Mouse (Mus musculus): Measurements from ENCODE around the gene Map3k5. TPM values are rescaled to one million over a fixed set of nuclear protein-coding genes. Genes with fewer than 3 reads are reported as not detected.
A peak's percentile ranks its signal among the peaks of the same experiment; 100 is the strongest.

The Map3k5 gene
- polyA plus RNA-seq, 1 experiment: 2.2 TPM

- no peaks in the 10 kb centered on the region for H3K27me3 ChIP-seq (ENCODE audit: control insufficient read depth, insufficient read depth, low read length)
- WGBS: 60% methylated on average over 7 of the region's 7 CpGs
- H3K27ac ChIP-seq (ENCODE audit: insufficient read depth, low read depth, low read length): no peak overlapping the region
- H3K36me3 ChIP-seq (ENCODE audit: control insufficient read depth, insufficient read depth, low read length): peaks cover 12% of the 10 kb centered on the region
- H3K4me3 ChIP-seq (ENCODE audit: low read depth, low read length): no peak overlapping the region
- TF ChIP-seq CTCF (IDR thresholded peaks at IDR 0.05; ENCODE audit: extremely low read depth, insufficient read length, insufficient replicate concordance, low read depth, low read length) (no peak), POLR2A (IDR thresholded peaks at IDR 0.05; ENCODE audit: low read depth, low read length) (no peak)
- H3K4me1 ChIP-seq (ENCODE audit: control insufficient read depth, insufficient read depth, insufficient read length, low read length): no peaks in the 10 kb centered on the region
Measured at GRCm38 (mm10) chr10:19901992-19902391, 32.3 kb upstream of the Map3k5 start.

- Histone ChIP-seq H3K27ac (ENCODE audit: insufficient read depth, low read depth, low read length) (no peak overlapping the region), H3K27me3 (ENCODE audit: control insufficient read depth, insufficient read depth, low read length) (no peaks in the 10 kb centered on the region), H3K4me3 (ENCODE audit: low read depth, low read length) (no peak overlapping the region), H3K4me1 (ENCODE audit: control insufficient read depth, insufficient read depth, insufficient read length, low read length) (no peaks in the 10 kb centered on the region; the same call in 1 of the 2 replicates), H3K36me3 (ENCODE audit: control insufficient read depth, insufficient read depth, low read length) (peaks cover 8% of the 10 kb centered on the region)
- 82% methylated on average over 13 of the region's 13 CpGs for WGBS
- no peak for TF ChIP-seq CTCF (IDR thresholded peaks at IDR 0.05; ENCODE audit: extremely low read depth, insufficient read length, insufficient replicate concordance, low read depth, low read length)
- TF ChIP-seq POLR2A (IDR thresholded peaks at IDR 0.05; ENCODE audit: low read depth, low read length): no peak
Measured at GRCm38 (mm10) chr10:19904077-19904820, 30.0 kb upstream of the Map3k5 start.

- under 1% methylated on average over 60 of the region's 60 CpGs for WGBS
- H3K27me3 ChIP-seq (ENCODE audit: control insufficient read depth, insufficient read depth, low read length): no peaks in the 10 kb centered on the region
- H3K4me3 ChIP-seq (ENCODE audit: low read depth, low read length): peak within 1 kb of the TSS; percentile 88
- H3K27ac ChIP-seq (ENCODE audit: insufficient read depth, low read depth, low read length): peak within 1 kb of the TSS; percentile 97
- peak; percentile 45; the same call in 1 of the 2 replicates for TF ChIP-seq POLR2A (IDR thresholded peaks at IDR 0.05; ENCODE audit: low read depth, low read length)
- TF ChIP-seq CTCF (IDR thresholded peaks at IDR 0.05; ENCODE audit: extremely low read depth, insufficient read length, insufficient replicate concordance, low read depth, low read length): peak; percentile 99
- H3K36me3 ChIP-seq (ENCODE audit: control insufficient read depth, insufficient read depth, low read length): peaks cover 1% of the 10 kb centered on the region; the same call in 1 of the 2 replicates
- no peaks in the 10 kb centered on the region; the same call in 1 of the 2 replicates for H3K4me1 ChIP-seq (ENCODE audit: control insufficient read depth, insufficient read depth, insufficient read length, low read length)
Measured at GRCm38 (mm10) chr10:19907246-19907804, 26.9 kb upstream of the Map3k5 start, which contains the start of gene Pex7. Pex7 (minus strand) TSS chr10:19907689.

GRCm38 (mm10) chr10:19908076-19908475 lies 26.2 kb upstream of the Map3k5 start:
- Histone ChIP-seq H3K27me3 (ENCODE audit: control insufficient read depth, insufficient read depth, low read length) (no peaks in the 10 kb centered on the region), H3K4me1 (ENCODE audit: control insufficient read depth, insufficient read depth, insufficient read length, low read length) (no peaks in the 10 kb centered on the region; the same call in 1 of the 2 replicates), H3K4me3 (ENCODE audit: low read depth, low read length) (no peak overlapping the region), H3K36me3 (ENCODE audit: control insufficient read depth, insufficient read depth, low read length) (peaks cover 1% of the 10 kb centered on the region; the same call in 1 of the 2 replicates), H3K27ac (ENCODE audit: insufficient read depth, low read depth, low read length) (no peak overlapping the region)
- WGBS: 27% methylated on average over 2 of the region's 2 CpGs
- no peak for TF ChIP-seq POLR2A (IDR thresholded peaks at IDR 0.05; ENCODE audit: low read depth, low read length)
- no peak for TF ChIP-seq CTCF (IDR thresholded peaks at IDR 0.05; ENCODE audit: extremely low read depth, insufficient read length, insufficient replicate concordance, low read depth, low read length)

- Histone ChIP-seq H3K4me3 (ENCODE audit: low read depth, low read length) (no peak overlapping the region), H3K27me3 (ENCODE audit: control insufficient read depth, insufficient read depth, low read length) (no peaks in the 10 kb centered on the region), H3K4me1 (ENCODE audit: control insufficient read depth, insufficient read depth, insufficient read length, low read length) (no peaks in the 10 kb centered on the region; the same call in 1 of the 2 replicates), H3K27ac (ENCODE audit: insufficient read depth, low read depth, low read length) (no peak overlapping the region), H3K36me3 (ENCODE audit: control insufficient read depth, insufficient read depth, low read length) (no peaks in the 10 kb centered on the region)
- TF ChIP-seq POLR2A (IDR thresholded peaks at IDR 0.05; ENCODE audit: low read depth, low read length) (no peak), CTCF (IDR thresholded peaks at IDR 0.05; ENCODE audit: extremely low read depth, insufficient read length, insufficient replicate concordance, low read depth, low read length) (no peak)
- 30% methylated on average over 2 of the region's 2 CpGs for WGBS
Measured at GRCm38 (mm10) chr10:19910516-19910915, 23.8 kb upstream of the Map3k5 start.

- Histone ChIP-seq H3K4me3 (ENCODE audit: low read depth, low read length) (no peak overlapping the region), H3K27me3 (ENCODE audit: control insufficient read depth, insufficient read depth, low read length) (no peaks in the 10 kb centered on the region), H3K36me3 (ENCODE audit: control insufficient read depth, insufficient read depth, low read length) (no peaks in the 10 kb centered on the region), H3K27ac (ENCODE audit: insufficient read depth, low read depth, low read length) (no peak overlapping the region), H3K4me1 (ENCODE audit: control insufficient read depth, insufficient read depth, insufficient read length, low read length) (no peaks in the 10 kb centered on the region; the same call in 1 of the 2 replicates)
- no peak for TF ChIP-seq POLR2A (IDR thresholded peaks at IDR 0.05; ENCODE audit: low read depth, low read length)
- no peak for TF ChIP-seq CTCF (IDR thresholded peaks at IDR 0.05; ENCODE audit: extremely low read depth, insufficient read length, insufficient replicate concordance, low read depth, low read length)
- 64% methylated on average over 1 of the region's 1 CpGs for WGBS
Measured at GRCm38 (mm10) chr10:19911583-19911982, 22.7 kb upstream of the Map3k5 start.

GRCm38 (mm10) chr10:19913806-19914205 lies 20.5 kb upstream of the Map3k5 start:
- WGBS: 56% methylated on average over 4 of the region's 4 CpGs

More at GRCm38 (mm10) chr10:19913806-19914205, 20.5 kb upstream of the Map3k5 start:
- Histone ChIP-seq H3K4me3 (ENCODE audit: low read depth, low read length) (no peak overlapping the region), H3K27me3 (ENCODE audit: control insufficient read depth, insufficient read depth, low read length) (no peaks in the 10 kb centered on the region), H3K27ac (ENCODE audit: insufficient read depth, low read depth, low read length) (no peak overlapping the region), H3K36me3 (ENCODE audit: control insufficient read depth, insufficient read depth, low read length) (no peaks in the 10 kb centered on the region), H3K4me1 (ENCODE audit: control insufficient read depth, insufficient read depth, insufficient read length, low read length) (no peaks in the 10 kb centered on the region)
- no peak for TF ChIP-seq CTCF (IDR thresholded peaks at IDR 0.05; ENCODE audit: extremely low read depth, insufficient read length, insufficient replicate concordance, low read depth, low read length)
- no peak for TF ChIP-seq POLR2A (IDR thresholded peaks at IDR 0.05; ENCODE audit: low read depth, low read length)
